Mouse (Mus musculus): ENCODE data around the gene Trpd52l3. TPM values are rescaled to one million over a fixed set of nuclear protein-coding genes. Genes with fewer than 3 reads are reported as not detected.

Trpd52l3 gene
- polyA plus RNA-seq, 1 experiment from 2014 or later: not detected

Other genes starting within 250 kb of the Trpd52l3 start
- gene 9930021J03Rik, start 197.8 kb upstream of the Trpd52l3 start, polyA plus RNA-seq (2015; fragmentation: Nextera tagmentation; extraction: Ambion mirVana): 2.5 and 2.7 TPM in 2 replicates
- 12.6 and 13.9 TPM in 2 replicates for gene Ranbp6, start 190.8 kb upstream of the Trpd52l3 start, polyA plus RNA-seq (2015; fragmentation: Nextera tagmentation; extraction: Ambion mirVana)
- gene Il33, start 78.7 kb upstream of the Trpd52l3 start, polyA plus RNA-seq (2015; fragmentation: Nextera tagmentation; extraction: Ambion mirVana): 6.5 and 7.0 TPM in 2 replicates
- gene Uhrf2, start 26.7 kb downstream of the Trpd52l3 start, polyA plus RNA-seq (2015; fragmentation: Nextera tagmentation; extraction: Ambion mirVana): 45.0 and 45.4 TPM in 2 replicates
- gene Gldc, start 171.6 kb downstream of the Trpd52l3 start, polyA plus RNA-seq (2015; fragmentation: Nextera tagmentation; extraction: Ambion mirVana): 1.4 and 2.8 TPM in 2 replicates
- gene Mbl2, start 229.2 kb downstream of the Trpd52l3 start, polyA plus RNA-seq (2015; fragmentation: Nextera tagmentation; extraction: Ambion mirVana): not detected in 2 replicates

All from heart, embryonic 13.5 days (tissue).